ENCODE assay signal across 8 mouse cellular contexts in the genomic region with DNA sequence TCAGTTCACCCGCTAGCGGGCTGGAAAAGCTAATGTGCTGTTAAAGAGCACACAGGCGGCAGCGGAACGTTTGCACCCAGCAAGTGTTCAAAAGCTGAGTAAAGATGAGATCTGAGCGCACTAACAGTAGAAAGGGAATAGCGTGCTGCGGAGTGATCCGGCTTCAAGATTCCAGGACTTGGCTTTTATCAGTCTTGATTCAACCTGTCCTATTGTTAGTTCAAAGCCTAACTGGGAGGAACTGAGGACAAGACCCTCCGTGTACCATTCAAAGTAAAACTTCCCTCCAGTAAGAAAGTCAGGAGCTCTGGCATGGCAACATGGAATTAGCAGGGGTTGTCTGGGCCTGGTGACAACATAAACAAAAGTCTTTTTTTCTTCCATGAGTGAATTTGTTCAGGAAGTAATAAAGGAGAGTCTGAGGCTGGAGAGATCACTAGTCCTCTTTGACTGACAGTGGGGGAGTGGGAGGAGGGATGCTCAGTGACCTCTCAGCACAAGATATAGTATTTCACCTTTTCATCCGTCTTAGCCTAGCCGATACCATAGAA. TPM values are rescaled to one million over a fixed set of nuclear protein-coding genes. Genes with fewer than 3 reads are reported as not detected.
DNase-seq lines count a peak whose midpoint lies in the region; ATAC-seq lines count a peak whose summit lies in the region.

No protein-coding gene starts in this region.

- 2% methylated on average over 12 of the region's 12 CpGs for WGBS in lung, embryonic 16.5 days
- 1% methylated on average over 12 of the region's 12 CpGs for WGBS in forebrain, embryonic 13.5 days
- 2% methylated on average over 12 of the region's 12 CpGs for WGBS in neural tube, embryonic 15.5 days

- ATAC-seq in lung, embryonic 16.5 days (ENCODE audit: low read depth): no peak
- peak; percentile 29; the same call in 1 of the 2 replicates for ATAC-seq in forebrain, embryonic 13.5 days
- ATAC-seq in neural tube, embryonic 15.5 days (ENCODE audit: low FRiP score): no peak
- no peak for ATAC-seq in erythroid progenitor cell, adult 5-6 weeks (replicated peaks; ENCODE audit: low FRiP score, poor library complexity, severe bottlenecking)

- H3K4me1 ChIP-seq in lung, embryonic 16.5 days (replicated peaks; ENCODE audit: control insufficient read depth, insufficient read depth, low read length): peaks cover 6% of the 10 kb centered on the region; the same call in 1 of the 2 replicates
- H3K4me1 ChIP-seq in forebrain, embryonic 13.5 days: peaks cover 47% of the 10 kb centered on the region
- peaks cover 22% of the 10 kb centered on the region for H3K4me1 ChIP-seq in neural tube, embryonic 15.5 days

- DNase-seq in lung, postnatal 25 days (ENCODE audit: low spot score): no peak
- peak; percentile 12 to 29 for DNase-seq in layer of hippocampus, postnatal 14 days (ENCODE audit: low spot score in 2 of 2)
- DNase-seq in urinary bladder, postnatal 36 days (ENCODE audit: low spot score in 2 of 2): no peak
- no peak for DNase-seq in lung, adult 18-20 months

- H3K4me3 ChIP-seq in lung, embryonic 16.5 days (ENCODE audit: low read length): peak overlapping the region; percentile 76
- H3K4me3 ChIP-seq in forebrain, embryonic 13.5 days: peak overlapping the region; percentile 81
- H3K4me3 ChIP-seq in neural tube, embryonic 15.5 days (replicated peaks): peak overlapping the region; percentile 88

- no peaks in the 10 kb centered on the region for H3K9me3 ChIP-seq in lung, embryonic 16.5 days (ENCODE audit: control insufficient read depth, low read length)
- no peaks in the 10 kb centered on the region for H3K9me3 ChIP-seq in forebrain, embryonic 13.5 days (replicated peaks)
- no peaks in the 10 kb centered on the region for H3K9me3 ChIP-seq in neural tube, embryonic 15.5 days (replicated peaks)

- no peak overlapping the region for H3K9ac ChIP-seq in lung, embryonic 16.5 days (ENCODE audit: low read length)
- H3K9ac ChIP-seq in forebrain, embryonic 13.5 days: peak overlapping the region; percentile 86
- H3K9ac ChIP-seq in neural tube, embryonic 15.5 days (replicated peaks): no peak overlapping the region

- H3K27me3 ChIP-seq in lung, embryonic 16.5 days (ENCODE audit: control insufficient read depth, insufficient read depth, low read depth, low read length): peaks cover 5% of the 10 kb centered on the region; the same call in 1 of the 2 replicates
- H3K27me3 ChIP-seq in forebrain, embryonic 13.5 days: no peaks in the 10 kb centered on the region
- H3K27me3 ChIP-seq in neural tube, embryonic 15.5 days (replicated peaks): no peaks in the 10 kb centered on the region

- no peak overlapping the region for H3K27ac ChIP-seq in lung, embryonic 16.5 days (ENCODE audit: low read length)
- H3K27ac ChIP-seq in forebrain, embryonic 13.5 days: peak overlapping the region; percentile 89
- no peak overlapping the region for H3K27ac ChIP-seq in neural tube, embryonic 15.5 days (replicated peaks)

- H3K4me2 ChIP-seq in lung, embryonic 16.5 days (ENCODE audit: low read depth, low read length): peak overlapping the region; percentile 99
- H3K4me2 ChIP-seq in forebrain, embryonic 13.5 days: peak overlapping the region; percentile 79
- peak overlapping the region; percentile 93 for H3K4me2 ChIP-seq in neural tube, embryonic 15.5 days

- no peaks in the 10 kb centered on the region for H3K36me3 ChIP-seq in lung, embryonic 16.5 days (ENCODE audit: control insufficient read depth, insufficient read depth, low read length)
- no peaks in the 10 kb centered on the region for H3K36me3 ChIP-seq in forebrain, embryonic 13.5 days (ENCODE audit: poor library complexity, severe bottlenecking)
- no peaks in the 10 kb centered on the region for H3K36me3 ChIP-seq in neural tube, embryonic 15.5 days

RNA-seq across cellular contexts. Expression of gene Plch1, which starts 0.8 kb away (rescaled TPM):
- 4.8 and 5.4 TPM in 2 replicates for polyA plus RNA-seq in lung, embryonic 16.5 days (2015; fragmentation: Nextera tagmentation; extraction: Ambion mirVana)
- polyA plus RNA-seq in forebrain, embryonic 13.5 days (2015; fragmentation: Nextera tagmentation; extraction: Ambion mirVana): 9.8 and 13.1 TPM in 2 replicates
- 1 to 10 TPM; 7.7 to 9.1 TPM for total RNA-seq in layer of hippocampus, postnatal 14 days (2021)
- polyA plus RNA-seq in neural tube, embryonic 15.5 days (2015; fragmentation: Nextera tagmentation; extraction: Ambion mirVana): 5.8 and 6.8 TPM in 2 replicates
- total RNA-seq in erythroid progenitor cell, adult 5-6 weeks (2015; ENCODE audit: low replicate concordance): not detected in 2 replicates
- total RNA-seq in erythroid progenitor cell, adult 5-6 weeks (2017; ENCODE audit: low replicate concordance): not detected in 2 replicates

RNA-seq across cellular contexts. Expression of gene E130311K13Rik, which starts 29.2 kb away (rescaled TPM):
- 6.3 and 7.0 TPM in 2 replicates for polyA plus RNA-seq in lung, embryonic 16.5 days (2015; fragmentation: Nextera tagmentation; extraction: Ambion mirVana)
- 4.3 and 5.0 TPM in 2 replicates for polyA plus RNA-seq in forebrain, embryonic 13.5 days (2015; fragmentation: Nextera tagmentation; extraction: Ambion mirVana)
- total RNA-seq in layer of hippocampus, postnatal 14 days (2021): 10 to 100 TPM; 11.7 to 12.5 TPM
- 7.7 and 8.0 TPM in 2 replicates for polyA plus RNA-seq in neural tube, embryonic 15.5 days (2015; fragmentation: Nextera tagmentation; extraction: Ambion mirVana)
- 1.4 TPM in 1 of 2 replicates, not detected in the other for total RNA-seq in erythroid progenitor cell, adult 5-6 weeks (2015; ENCODE audit: low replicate concordance)
- 0.77 TPM in 1 of 2 replicates, not detected in the other for total RNA-seq in erythroid progenitor cell, adult 5-6 weeks (2017; ENCODE audit: low replicate concordance)

Comparison
In these comparisons a context has a peak if more than half of its experiments do, and no peak if none do; other contexts are left out.
1. DNase-seq: peak in layer of hippocampus, postnatal 14 days (2 of 2); none in lung, postnatal 25 days (single experiment), urinary bladder, postnatal 36 days (0 of 2) and lung, adult 18-20 months (0 of 2).
2. Peak in every context shown above with its lines, with median percentiles within 50 percentile points of each other: H3K4me2 ChIP-seq and H3K4me3 ChIP-seq.